Mouse (Mus musculus) kidney, embryonic 14.5 days (tissue): Measurements from ENCODE around the gene Krt25. TPM values are rescaled to one million over a fixed set of nuclear protein-coding genes. Genes with fewer than 3 reads are reported as not detected.

Experiments used
- ATAC-seq: fragments of 200-750 bp; cut with Nextera tagmentation; 2 replicates; pipeline ENCODE4 v1.8.0; 2017; ENCODE audit warnings: moderate number of reproducible peaks, mild to moderate bottlenecking, moderate TSS enrichment, moderate library complexity; ENCODE audit not compliant: low FRiP score, low TSS enrichment
- H3K27ac ChIP-seq: fragments of 300-500 bp; sonication (generic); 2 replicates; pipeline ENCODE4 v1.5.1; 2014; ENCODE audit warnings: low read depth, mild to moderate bottlenecking, low read length, moderate library complexity, mixed read lengths
- H3K27me3 ChIP-seq: fragments of 300-500 bp; sonication (generic); 2 replicates; pipeline ENCODE4 v1.6.1; 2014; ENCODE audit warnings: mild to moderate bottlenecking, low read length; ENCODE audit not compliant: control insufficient read depth, insufficient read depth
- H3K36me3 ChIP-seq: fragments of 300-500 bp; sonication (generic); 2 replicates; pipeline ENCODE4 v1.6.1; 2014; ENCODE audit warnings: low read length, mixed read lengths; ENCODE audit not compliant: control insufficient read depth, insufficient read depth
- H3K4me1 ChIP-seq: fragments of 300-500 bp; sonication (generic); 2 replicates; pipeline ENCODE4 v1.6.1; 2014; ENCODE audit warnings: low read length, mixed read lengths; ENCODE audit not compliant: control insufficient read depth, insufficient read depth
- H3K4me2 ChIP-seq: fragments of 300-500 bp; sonication (generic); replicated peaks from 2 replicates; pipeline ENCODE4 v1.6.1; 2014; ENCODE audit warnings: low read depth, mild to moderate bottlenecking, low read length
- H3K4me3 ChIP-seq: fragments of 300-500 bp; sonication (generic); 2 replicates; pipeline ENCODE4 v1.5.1; 2014; ENCODE audit warnings: mild to moderate bottlenecking, low read length
- H3K9ac ChIP-seq: fragments of 300-500 bp; sonication (generic); 2 replicates; pipeline ENCODE4 v1.6.1; 2014; ENCODE audit warnings: low read depth, mild to moderate bottlenecking, low read length, moderate library complexity
- H3K9me3 ChIP-seq: fragments of 300-500 bp; sonication (generic); 2 replicates; pipeline ENCODE4 v1.6.1; 2016; ENCODE audit warnings: low read length; ENCODE audit not compliant: control insufficient read depth
- WGBS: fragments of 180-500 bp; shearing (Covaris S2); extraction: QIAGEN DNeasy Blood & Tissue Kit; methylation state at CpG from one replicate; pipeline ENCODE4 v1.1.7; 2014; 5-methylcytosine and 5-hydroxymethylcytosine counted together
- polyA plus RNA-seq: library from polyadenylated mRNA; unstranded; fragments of >200 nt; fragmentation: Nextera tagmentation; extraction: Ambion mirVana; gene quantifications from 2 replicates; pipeline ENCODE4 v1.2.1, GENCODE M21; 2014

Gene Krt25
- polyA plus RNA-seq, 1 experiment from 2014 or later, result not detected

- no peaks in the 10 kb centered on the region for H3K4me1 ChIP-seq
- no peaks in the 10 kb centered on the region for H3K27me3 ChIP-seq
- no peak overlapping the region for H3K27ac ChIP-seq
- no peak for ATAC-seq
- 64% methylated on average over 7 of the region's 7 CpGs for WGBS
- H3K9me3 ChIP-seq, result no peaks in the 10 kb centered on the region
- H3K36me3 ChIP-seq, result no peaks in the 10 kb centered on the region
- no peak overlapping the region for H3K4me3 ChIP-seq
- H3K4me2 ChIP-seq, result no peak overlapping the region
- H3K9ac ChIP-seq, result no peak overlapping the region
Measured at GRCm38 (mm10) chr11:99269192-99269591, 53.6 kb downstream of the Krt25 start.

- ATAC-seq, result no peak
- Histone ChIP-seq H3K4me3 (no peak overlapping the region), H3K4me1 (no peaks in the 10 kb centered on the region), H3K4me2 (no peak overlapping the region), H3K9me3 (no peaks in the 10 kb centered on the region), H3K36me3 (no peaks in the 10 kb centered on the region), H3K27me3 (no peaks in the 10 kb centered on the region), H3K27ac (no peak overlapping the region), H3K9ac (no peak overlapping the region)
- 49% methylated on average over 9 of the region's 9 CpGs for WGBS
Measured at GRCm38 (mm10) chr11:99265796-99266195, 57.0 kb downstream of the Krt25 start.

Other genes with a start within 250 kb of the Krt25 start
- 0.11 and 0.20 TPM in 2 replicates for gene Tns4, start 233.6 kb downstream of the Krt25 start, polyA plus RNA-seq
- 0.13 TPM in 1 of 2 replicates, not detected in the other for gene Ccr7, start 167.9 kb downstream of the Krt25 start, polyA plus RNA-seq
- gene Smarce1, start 91.9 kb downstream of the Krt25 start, polyA plus RNA-seq, result 190 and 229 TPM in 2 replicates
- gene Krt222, start 78.9 kb downstream of the Krt25 start, polyA plus RNA-seq, result 0.11 and 0.51 TPM in 2 replicates
- not detected in 2 replicates for gene Krt24, start 37.7 kb downstream of the Krt25 start, polyA plus RNA-seq
- gene Krt26, start 15.0 kb upstream of the Krt25 start, polyA plus RNA-seq, result not detected in 2 replicates
- not detected in 2 replicates for gene Krt27, start 28.2 kb upstream of the Krt25 start, polyA plus RNA-seq
- 0.18 TPM in 1 of 2 replicates, not detected in the other for gene Krt28, start 52.0 kb upstream of the Krt25 start, polyA plus RNA-seq
- gene Krt10, start 66.4 kb upstream of the Krt25 start, polyA plus RNA-seq, result 31.3 and 37.5 TPM in 2 replicates
- not detected in 2 replicates for gene Krt12, start 99.3 kb upstream of the Krt25 start, polyA plus RNA-seq
- gene Krt20, start 115.2 kb upstream of the Krt25 start, polyA plus RNA-seq, result 0.22 and 0.36 TPM in 2 replicates
- gene Krt23, start 170.2 kb upstream of the Krt25 start, polyA plus RNA-seq, result 24.7 and 33.3 TPM in 2 replicates
- gene Krt39, start 198.4 kb upstream of the Krt25 start, polyA plus RNA-seq, result 0.43 and 0.69 TPM in 2 replicates
- gene Krt40, start 220.2 kb upstream of the Krt25 start, polyA plus RNA-seq, result not detected in 2 replicates
- not detected in 2 replicates for gene Krtap3-3, start 227.9 kb upstream of the Krt25 start, polyA plus RNA-seq
- gene Krtap3-2, start 233.9 kb upstream of the Krt25 start, polyA plus RNA-seq, result not detected in 2 replicates
- gene Gm11939, start 236.5 kb upstream of the Krt25 start, polyA plus RNA-seq, result not detected in 2 replicates
- gene Krtap3-1, start 243.7 kb upstream of the Krt25 start, polyA plus RNA-seq, result not detected in 2 replicates